Mouse (Mus musculus) hindbrain, postnatal 0 days (tissue): ENCODE measurements around the gene Pex5l. TPM values are rescaled to one million over a fixed set of nuclear protein-coding genes. Genes with fewer than 3 reads are reported as not detected.
A peak's percentile ranks its signal among the peaks of the same experiment; 100 is the strongest.

ENCODE experiments used
- ATAC-seq: fragments of 200-750 bp; cut with Nextera tagmentation; 2 replicates; pipeline ENCODE4 v1.8.0; 2017; ENCODE audit warnings: mild to moderate bottlenecking, moderate TSS enrichment, moderate library complexity
- DNase-seq: peaks from one replicate; pipeline ENCODE4 v3.0.0-alpha.2; 2015; ENCODE audit warnings: low spot score
- H3K27ac ChIP-seq: fragments of 300-500 bp; sonication (generic); 2 replicates; pipeline ENCODE4 v1.5.1; 2014; ENCODE audit warnings: mild to moderate bottlenecking
- H3K27me3 ChIP-seq: fragments of 300-500 bp; sonication (generic); 2 replicates; pipeline ENCODE4 v1.6.1; 2014; ENCODE audit warnings: low read length, mixed read lengths; ENCODE audit not compliant: insufficient read depth
- H3K36me3 ChIP-seq: fragments of 300-500 bp; sonication (generic); 2 replicates; pipeline ENCODE4 v1.6.1; 2014; ENCODE audit warnings: low read length, mixed read lengths; ENCODE audit not compliant: insufficient read depth
- H3K4me1 ChIP-seq: fragments of 300-500 bp; sonication (generic); 2 replicates; pipeline ENCODE4 v1.6.1; 2014; ENCODE audit warnings: antibody characterized with exemption, low read length, mixed read lengths; ENCODE audit not compliant: insufficient read depth
- H3K4me2 ChIP-seq: fragments of 300-500 bp; sonication (generic); 2 replicates; pipeline ENCODE4 v1.6.1; 2014; ENCODE audit warnings: low read depth, mild to moderate bottlenecking, low read length, moderate library complexity, mixed read lengths
- H3K4me3 ChIP-seq: fragments of 300-500 bp; sonication (generic); 2 replicates; pipeline ENCODE4 v1.5.1; 2014; ENCODE audit warnings: low read length
- H3K9ac ChIP-seq: fragments of 300-500 bp; sonication (generic); replicated peaks from 2 replicates; pipeline ENCODE4 v1.6.1; 2014; ENCODE audit warnings: mild to moderate bottlenecking, low read length, moderate library complexity, mixed read lengths
- H3K9me3 ChIP-seq: fragments of 300-500 bp; sonication (generic); 2 replicates; pipeline ENCODE4 v1.6.1; 2016; ENCODE audit warnings: low read length, mixed read lengths
- CTCF ChIP-seq: IDR thresholded peaks from 2 replicates; pipeline ENCODE4 v1.5.1; 2016; ENCODE audit warnings: antibody characterized with exemption, control low read depth, low read depth
- WGBS: fragments of 180-500 bp; shearing (Covaris S2); extraction: QIAGEN DNeasy Blood & Tissue Kit; methylation state at CpG from one replicate; pipeline ENCODE4 v1.1.7; 2014; 5-methylcytosine and 5-hydroxymethylcytosine counted together
- polyA plus RNA-seq: library from polyadenylated mRNA; unstranded; fragments of >200 nt; fragmentation: Nextera tagmentation; extraction: Ambion mirVana; gene quantifications from 2 replicates; pipeline ENCODE4 v1.2.1, GENCODE M21; 2015
- total RNA-seq: library from RNA; depleted of rRNA; stranded (reverse); fragments of >200 nt; gene quantifications from 2 replicates; pipeline ENCODE4 v1.2.3, GENCODE M21; 2014

Pex5l gene
- total and polyA plus RNA-seq, 2 experiments from 2014 or later = 5.5 to 28.8 TPM

DNA sequence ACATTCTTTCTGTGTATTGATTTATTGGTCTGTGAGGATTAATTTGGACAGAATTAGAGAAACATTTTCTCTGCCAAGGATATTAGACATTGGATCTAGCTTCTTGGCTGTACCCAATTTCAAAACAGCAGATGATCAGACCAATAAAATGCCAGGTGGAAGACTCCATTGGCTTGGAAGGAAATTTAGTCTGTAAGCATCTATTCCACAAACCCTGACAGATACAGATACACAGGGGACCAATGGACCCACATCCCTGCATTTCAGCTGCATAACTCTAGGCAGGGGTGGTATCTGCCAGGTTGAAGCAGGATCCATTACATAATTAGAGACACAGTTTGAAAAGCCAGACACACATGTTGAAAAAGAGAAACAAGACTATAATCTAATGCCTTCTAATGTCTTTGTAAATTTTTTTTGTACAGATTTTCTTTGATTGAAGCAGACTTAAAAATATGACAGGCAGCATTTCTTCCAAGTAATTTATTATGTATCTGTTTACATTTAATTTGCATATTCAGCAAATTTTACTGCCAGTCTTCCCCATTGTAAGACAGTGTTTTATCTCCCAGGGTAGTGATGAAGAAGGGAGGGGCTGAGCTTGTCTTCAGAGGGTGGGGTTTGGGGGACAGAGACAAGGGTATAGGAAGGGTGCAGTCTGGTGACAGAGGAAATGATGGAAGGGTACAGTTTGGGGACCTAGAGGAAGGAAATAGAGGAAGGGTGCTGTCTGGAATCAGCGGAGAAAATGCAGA lies 174.2 kb downstream of the Pex5l start:
- H3K4me3 ChIP-seq = no peak overlapping the region
- H3K4me1 ChIP-seq = no peaks in the 10 kb centered on the region
- no peak overlapping the region for H3K27ac ChIP-seq
- ATAC-seq = no peak
- H3K4me2 ChIP-seq = no peak overlapping the region
- 83% methylated on average over 1 of the region's 1 CpGs for WGBS
- H3K9me3 ChIP-seq = no peaks in the 10 kb centered on the region
- H3K36me3 ChIP-seq = no peaks in the 10 kb centered on the region
- DNase-seq = no peak
- TF ChIP-seq CTCF = no peak
- no peaks in the 10 kb centered on the region for H3K27me3 ChIP-seq
- no peak overlapping the region for H3K9ac ChIP-seq

DNA sequence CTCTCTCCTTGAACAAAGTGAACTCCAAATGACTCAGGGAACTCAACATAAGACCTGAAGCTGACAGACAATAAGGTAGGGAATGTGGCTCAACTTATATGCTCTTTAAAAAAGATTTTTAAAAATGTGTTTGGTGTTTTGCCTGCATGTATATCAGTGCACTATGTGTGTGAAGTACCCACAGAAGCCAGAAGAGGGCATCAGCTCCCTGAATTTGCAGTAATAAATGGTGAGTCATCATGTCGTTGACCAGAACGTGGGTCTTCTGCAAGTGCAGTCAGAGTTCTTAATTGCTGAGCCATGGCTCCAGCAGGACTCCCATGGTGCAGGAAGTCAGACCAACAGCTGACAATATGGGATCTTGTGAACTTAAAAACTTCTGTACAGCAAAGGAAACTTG lies 177.5 kb downstream of the Pex5l start:
- Histone ChIP-seq H3K27me3 (no peaks in the 10 kb centered on the region), H3K36me3 (no peaks in the 10 kb centered on the region), H3K9ac (no peak overlapping the region), H3K27ac (no peak overlapping the region), H3K4me3 (no peak overlapping the region), H3K4me2 (no peak overlapping the region), H3K9me3 (no peaks in the 10 kb centered on the region), H3K4me1 (no peaks in the 10 kb centered on the region)
- ATAC-seq (peak; percentile 43; the same call in 1 of the 2 replicates), DNase-seq (peak; percentile 72)
- TF ChIP-seq CTCF = peak; percentile 84
- WGBS = 7% methylated on average over 2 of the region's 2 CpGs

DNA sequence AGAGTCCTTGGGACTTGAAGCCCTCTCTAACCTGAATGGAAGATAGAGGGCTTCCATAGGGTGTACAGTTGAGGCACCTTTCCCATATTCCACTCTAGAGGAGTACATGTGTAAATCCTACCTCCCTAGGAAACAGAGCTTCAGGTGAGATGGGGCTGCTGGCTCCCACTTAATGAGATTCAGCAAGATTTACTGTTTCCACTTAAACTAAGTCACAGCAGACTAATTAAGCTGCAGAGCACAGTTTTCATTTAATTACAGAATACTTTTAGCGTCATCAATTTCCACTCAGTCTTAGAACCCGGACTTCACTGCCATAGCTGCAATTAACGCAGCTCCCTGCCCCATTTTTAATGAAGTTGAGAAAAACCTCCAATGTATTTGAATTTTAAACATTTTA lies 181.6 kb downstream of the Pex5l start:
- Histone ChIP-seq H3K4me3 (no peak overlapping the region), H3K4me1 (no peaks in the 10 kb centered on the region), H3K27ac (no peak overlapping the region), H3K4me2 (no peak overlapping the region), H3K9me3 (no peaks in the 10 kb centered on the region), H3K9ac (no peak overlapping the region), H3K36me3 (no peaks in the 10 kb centered on the region), H3K27me3 (no peaks in the 10 kb centered on the region)
- DNase-seq (peak; percentile 23), ATAC-seq (peak; percentile 53; the same call in 1 of the 2 replicates)
- TF ChIP-seq CTCF = no peak
- 66% methylated on average over 3 of the region's 3 CpGs for WGBS

DNA sequence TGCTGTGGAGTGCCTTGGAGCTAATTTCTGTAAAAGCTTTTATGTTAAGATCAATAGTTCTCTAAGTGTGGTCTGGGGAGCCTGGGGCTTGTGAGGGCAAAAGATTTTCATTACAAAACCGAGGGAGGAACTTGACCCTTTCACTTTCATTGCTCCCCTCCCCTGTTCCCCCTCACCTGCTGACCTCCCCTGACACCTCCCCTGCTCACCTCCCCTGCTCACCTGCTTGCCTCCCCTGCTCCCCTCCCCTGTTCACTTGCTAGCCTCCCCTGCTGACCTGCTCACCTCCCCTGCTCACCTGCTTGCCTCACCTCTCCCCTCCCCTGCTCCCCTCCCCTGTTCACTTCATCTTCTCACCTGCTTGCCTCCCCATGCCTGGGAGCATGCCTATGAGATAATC lies 191.7 kb downstream of the Pex5l start:
- no peak overlapping the region for H3K9ac ChIP-seq
- no peak for ATAC-seq
- no peak overlapping the region for H3K27ac ChIP-seq
- H3K4me1 ChIP-seq = no peaks in the 10 kb centered on the region
- H3K9me3 ChIP-seq = no peaks in the 10 kb centered on the region
- TF ChIP-seq CTCF = no peak
- H3K4me2 ChIP-seq = no peak overlapping the region
- 14% methylated on average over 1 of the region's 1 CpGs for WGBS
- no peaks in the 10 kb centered on the region for H3K36me3 ChIP-seq
- DNase-seq = no peak
- H3K4me3 ChIP-seq = no peak overlapping the region
- no peaks in the 10 kb centered on the region for H3K27me3 ChIP-seq

DNA sequence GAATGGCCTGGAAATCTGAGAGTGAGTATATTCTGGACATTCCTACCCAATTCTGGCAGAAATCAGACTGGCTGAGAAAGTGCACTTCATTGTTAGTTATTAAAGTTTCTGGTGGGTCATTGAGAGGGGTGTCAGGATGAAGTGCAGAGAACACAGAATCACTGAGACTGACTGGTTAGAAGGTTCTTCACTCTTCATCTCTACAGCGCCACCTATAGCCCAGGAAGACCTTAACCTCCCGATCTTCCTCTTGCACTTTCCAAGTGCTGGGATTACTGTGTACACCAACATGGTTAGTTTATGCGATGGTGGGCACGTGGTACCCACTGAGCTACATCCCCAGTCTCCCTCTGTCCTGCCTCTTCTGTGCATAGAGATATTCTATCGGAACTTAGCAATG lies 195.6 kb downstream of the Pex5l start:
- no peak for ATAC-seq
- Histone ChIP-seq H3K27ac (no peak overlapping the region), H3K9me3 (no peaks in the 10 kb centered on the region), H3K9ac (no peak overlapping the region), H3K4me2 (no peak overlapping the region), H3K4me3 (no peak overlapping the region), H3K36me3 (no peaks in the 10 kb centered on the region), H3K4me1 (no peaks in the 10 kb centered on the region), H3K27me3 (no peaks in the 10 kb centered on the region)
- no peak for DNase-seq
- peak; percentile 9; the same call in 1 of the 2 replicates for TF ChIP-seq CTCF
- 92% methylated on average over 5 of the region's 5 CpGs for WGBS

DNA sequence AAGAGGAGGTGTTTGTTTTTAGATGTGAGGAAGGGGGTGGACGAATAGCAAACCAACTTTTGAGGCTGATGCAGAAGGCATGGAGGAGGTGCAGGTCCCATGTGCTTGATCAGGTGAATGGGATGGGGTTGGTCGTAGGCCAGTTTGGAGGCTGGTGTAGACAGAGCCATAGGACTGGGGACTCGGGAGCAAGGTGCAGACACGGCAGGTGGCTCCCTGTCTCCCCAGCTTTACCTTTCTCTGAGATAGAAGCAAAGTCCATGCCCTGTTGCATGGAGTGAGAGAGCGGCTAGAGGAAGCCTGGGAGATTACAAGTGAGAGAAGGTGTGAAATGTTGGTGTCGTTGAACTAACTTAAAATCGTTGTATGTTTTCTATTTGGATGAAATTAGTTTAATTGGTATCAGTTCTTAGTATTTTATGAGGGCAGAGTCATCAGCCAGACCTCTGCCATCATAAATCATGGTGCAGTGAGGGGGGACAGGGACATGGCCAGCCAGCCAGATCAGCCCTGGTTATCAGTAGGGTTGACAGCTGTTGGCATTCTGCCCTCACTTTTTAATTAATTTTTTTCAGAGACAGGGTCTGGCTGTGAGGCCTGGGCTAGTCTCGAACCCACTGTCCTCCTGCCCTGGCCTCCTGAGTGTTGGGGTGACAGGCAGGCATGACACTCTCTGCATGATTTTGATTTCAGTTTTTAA lies 203.1 kb downstream of the Pex5l start:
- DNase-seq = no peak
- 78% methylated on average over 8 of the region's 8 CpGs for WGBS
- no peak overlapping the region for H3K4me2 ChIP-seq

DNA sequence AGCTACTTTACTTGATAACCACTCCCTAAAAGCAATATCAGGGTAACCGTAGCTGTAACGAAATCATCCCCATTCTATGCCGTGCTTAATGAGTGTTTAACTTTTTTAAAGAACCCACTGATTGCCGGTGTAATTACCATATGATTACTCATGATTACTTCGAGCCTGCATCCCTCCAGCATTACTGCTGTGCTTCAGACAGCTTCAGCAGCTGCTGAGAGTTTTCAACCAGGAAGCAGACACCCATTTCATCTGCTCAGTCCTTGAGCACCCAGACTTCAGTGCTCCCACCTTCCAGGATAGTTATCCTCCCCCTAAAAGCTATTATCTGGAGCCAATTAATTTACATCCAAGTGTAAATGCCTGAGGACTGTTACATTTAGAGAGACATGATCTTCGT lies 218.9 kb downstream of the Pex5l start:
- peak; percentile 32; the same call in 1 of the 2 replicates for ATAC-seq
- WGBS = 84% methylated on average over 6 of the region's 6 CpGs
- Histone ChIP-seq H3K4me3 (no peak overlapping the region), H3K9ac (no peak overlapping the region), H3K4me1 (no peaks in the 10 kb centered on the region), H3K36me3 (peaks cover 28% of the 10 kb centered on the region), H3K9me3 (peaks cover 6% of the 10 kb centered on the region; the same call in 1 of the 2 replicates), H3K27ac (no peak overlapping the region), H3K4me2 (no peak overlapping the region), H3K27me3 (no peaks in the 10 kb centered on the region)
- no peak for TF ChIP-seq CTCF
- DNase-seq = no peak

More for the DNA sequence above, 203.1 kb downstream of the Pex5l start:
- H3K4me3 ChIP-seq = no peak overlapping the region
- H3K27ac ChIP-seq = no peak overlapping the region
- ATAC-seq = 0 out of 2 replicates have a peak, but pooled peaks have one; percentile 27
- no peaks in the 10 kb centered on the region for H3K9me3 ChIP-seq
- no peaks in the 10 kb centered on the region for H3K27me3 ChIP-seq
- TF ChIP-seq CTCF = no peak
- H3K4me1 ChIP-seq = no peaks in the 10 kb centered on the region
- H3K9ac ChIP-seq = no peak overlapping the region
- no peaks in the 10 kb centered on the region for H3K36me3 ChIP-seq
